Mouse (Mus musculus): ENCODE measurements at regions not wholly inside any gene's neighbourhood (a gene's known extent, or its start where the extent isn't known, plus 50 kb on each side); places are given as distances from the start of the nearest gene placed in this dataset.

DNA sequence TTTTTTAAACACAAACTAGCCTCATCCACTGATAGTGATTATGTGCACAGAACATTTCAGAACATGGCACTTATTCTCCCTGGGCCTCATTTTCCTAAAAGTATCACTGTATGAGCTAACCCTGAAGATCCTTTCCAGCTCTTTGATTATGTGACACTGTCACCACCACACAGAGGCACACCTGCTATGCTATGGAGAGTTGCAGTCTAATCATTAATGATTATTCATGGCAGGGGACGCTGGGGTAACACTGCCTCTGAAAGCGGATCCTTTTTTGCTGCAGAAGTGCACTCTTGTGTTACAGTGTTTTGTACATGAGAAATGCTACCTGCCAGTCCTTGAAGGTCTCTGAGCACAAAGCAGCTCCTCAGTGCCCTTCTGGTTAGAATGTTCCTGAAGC lies 615.3 kb upstream of the Fbxo33 start:
- DNase-seq, result no peak

DNA sequence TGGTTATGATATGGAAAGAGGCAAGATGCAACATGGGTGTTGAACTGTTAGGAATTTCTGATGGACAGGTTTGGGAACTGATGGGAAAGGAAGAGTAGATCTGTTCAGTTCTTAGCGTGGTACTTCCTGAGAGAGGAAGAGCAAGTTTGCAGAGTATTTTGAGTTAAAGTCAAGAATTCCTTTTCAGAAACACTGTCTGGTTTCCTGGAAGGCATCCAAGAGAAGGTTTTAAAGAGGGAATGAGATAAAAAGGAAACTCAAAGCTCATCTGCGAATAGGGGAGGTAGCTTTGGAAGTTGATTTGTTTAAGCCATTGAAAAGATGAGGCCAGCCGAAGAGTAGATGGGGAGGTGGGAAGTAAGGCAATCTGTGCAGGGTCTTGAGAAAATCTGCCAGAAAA lies 603.4 kb upstream of the Fbxo33 start:
- DNase-seq, result no peak

DNA sequence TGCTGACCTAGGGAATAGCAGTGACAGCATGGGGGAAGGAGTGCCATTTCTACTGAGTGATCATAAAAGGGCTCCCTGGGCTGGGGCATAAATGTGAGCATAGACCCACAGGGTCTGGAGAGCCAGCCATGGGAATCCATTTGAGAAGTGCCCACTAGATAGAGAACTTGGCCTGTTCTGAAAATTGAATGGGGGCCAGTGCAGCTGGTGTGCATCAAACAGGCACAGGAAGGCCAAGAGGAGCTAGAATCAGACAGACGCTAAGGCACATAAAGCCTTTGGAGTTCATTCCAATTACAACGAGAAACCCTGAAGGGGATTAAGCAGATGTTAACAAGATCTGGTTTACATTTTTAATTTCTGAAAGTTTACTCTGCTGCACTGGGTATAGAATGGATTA lies 602.9 kb upstream of the Fbxo33 start:
- no peak for DNase-seq

DNA sequence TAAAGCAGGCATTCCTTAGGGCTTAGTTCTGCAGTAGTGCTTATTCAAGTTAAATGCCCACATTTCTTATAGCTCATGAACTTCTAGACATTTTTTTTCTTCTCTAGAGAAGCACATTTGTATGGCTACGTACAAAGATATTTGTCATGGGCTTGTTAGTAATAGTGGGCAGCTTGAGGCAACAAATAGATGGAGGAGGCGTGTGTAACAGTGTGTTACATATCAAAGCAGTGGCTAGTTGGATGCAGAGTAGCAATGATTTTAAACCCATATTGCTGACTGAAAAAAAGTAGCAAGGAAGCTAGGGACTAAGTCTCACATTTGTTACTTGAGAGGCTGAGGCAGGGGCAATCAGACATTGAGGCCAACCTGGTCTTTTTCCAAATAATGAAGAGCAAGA lies 602.2 kb upstream of the Fbxo33 start:
- DNase-seq, result no peak

DNA sequence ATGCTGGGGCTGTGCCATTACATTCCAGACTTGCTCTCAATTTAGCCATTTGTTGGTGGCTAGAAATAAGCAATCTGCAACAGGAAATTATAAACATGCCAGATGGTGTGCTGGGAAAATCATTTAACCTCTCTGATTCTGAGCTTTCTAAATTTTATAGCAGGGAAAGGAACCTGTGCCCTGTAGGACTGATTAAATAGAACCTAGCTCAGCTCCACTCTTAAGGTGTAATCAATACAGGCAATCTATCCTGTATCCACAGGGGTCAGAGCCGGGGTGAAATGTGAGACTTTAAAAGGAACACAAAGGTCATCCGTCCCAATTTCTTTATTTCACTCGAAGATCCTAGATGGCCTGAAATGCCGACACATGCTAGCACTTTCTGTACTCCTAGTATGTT lies 596.4 kb upstream of the Fbxo33 start:
- no peak for DNase-seq

DNA sequence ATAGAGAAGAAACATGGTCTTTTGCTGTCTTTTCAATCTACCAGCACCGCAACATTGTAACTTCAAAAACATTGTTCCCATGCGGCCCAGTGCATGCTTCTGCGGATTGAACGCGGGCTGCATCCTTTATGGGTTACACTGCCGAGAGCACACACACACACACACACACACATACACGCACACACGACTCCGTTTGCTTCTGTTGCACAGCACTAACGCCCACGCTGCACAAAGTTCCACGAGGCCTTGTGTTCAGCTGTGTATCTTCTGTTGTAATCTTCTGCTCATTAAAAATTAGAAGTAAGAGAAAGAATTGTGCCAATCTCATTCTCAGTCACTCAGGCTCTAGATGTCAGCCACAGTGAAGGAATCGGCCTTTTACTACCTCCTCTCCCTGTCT lies 594.8 kb upstream of the Fbxo33 start:
- DNase-seq, result no peak

DNA sequence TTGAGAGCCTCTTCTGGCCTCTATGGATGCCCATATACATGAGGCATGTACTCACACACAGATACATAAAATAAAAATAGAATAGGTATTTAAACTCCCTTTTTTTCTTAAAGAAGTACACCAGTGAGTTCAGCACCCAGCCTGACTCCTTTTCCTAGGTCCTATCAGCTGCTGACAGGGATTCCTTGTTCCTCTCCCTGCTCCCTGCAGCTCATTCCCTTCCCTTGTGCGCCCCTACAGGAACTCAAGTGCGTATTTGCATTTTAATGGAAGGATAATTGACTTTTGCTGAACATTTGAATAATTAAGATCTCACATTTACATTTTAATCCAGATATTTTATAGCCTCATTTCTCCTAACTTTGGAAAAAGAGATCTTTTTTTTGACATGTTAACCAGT lies 589.7 kb upstream of the Fbxo33 start:
- DNase-seq, result no peak

DNA sequence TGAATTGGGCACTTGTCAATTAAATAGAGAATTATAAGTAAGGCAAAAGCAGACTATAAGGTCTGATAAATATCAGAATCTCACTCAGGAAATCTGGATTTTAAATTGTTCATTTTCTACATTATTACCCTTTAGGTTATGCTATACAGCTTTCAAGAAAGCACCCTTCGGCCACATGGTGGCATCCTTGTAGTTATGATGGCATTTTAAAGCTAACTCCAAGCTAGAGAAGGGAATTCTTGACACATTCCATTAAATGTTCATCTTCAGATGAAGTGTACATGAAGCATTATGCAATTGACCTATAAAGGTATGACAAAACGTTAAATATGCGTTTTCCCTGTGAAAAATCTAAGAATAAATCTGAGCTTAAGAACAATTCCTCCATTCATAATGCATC lies 578.5 kb upstream of the Fbxo33 start:
- no peak for DNase-seq

DNA sequence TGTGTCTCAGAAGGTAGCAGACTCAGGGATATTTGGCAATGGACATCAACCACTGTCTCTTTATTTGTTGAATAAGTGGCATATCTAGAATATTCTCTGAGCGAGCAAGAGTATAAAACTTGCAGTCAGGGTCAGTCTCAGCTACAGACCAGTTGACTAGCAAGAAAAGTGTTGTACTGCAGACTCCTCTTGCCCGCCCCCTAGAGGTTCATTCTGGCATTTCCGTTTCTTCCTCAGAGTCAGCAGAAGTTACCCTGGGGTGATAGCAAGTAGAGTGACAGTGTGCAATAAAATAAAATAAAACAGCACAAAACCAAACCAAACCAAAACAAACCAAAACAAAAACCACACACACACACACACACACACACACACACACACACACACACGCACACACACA lies 571.9 kb upstream of the Fbxo33 start:
- DNase-seq, result peak in 1 of 2 experiments; percentile 28

DNA sequence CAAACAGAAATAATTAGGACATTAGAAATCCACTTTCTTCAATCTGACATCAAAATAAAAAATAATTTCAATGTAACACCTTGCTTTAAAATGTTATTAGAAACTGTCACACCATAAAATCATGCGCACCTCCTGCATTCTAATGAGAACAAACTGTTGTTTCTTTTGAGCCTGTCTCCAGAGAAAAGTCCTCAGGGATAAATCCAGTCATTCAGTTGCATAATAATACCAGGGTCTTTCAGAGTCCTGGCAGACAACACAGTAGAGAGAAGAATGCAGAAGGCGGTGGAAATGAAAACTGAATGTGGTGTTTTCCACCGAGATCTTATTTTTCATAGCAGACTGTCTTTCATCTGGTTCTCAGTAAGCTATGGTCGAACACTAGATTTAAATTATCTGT lies 567.3 kb upstream of the Fbxo33 start:
- DNase-seq, result no peak

DNA sequence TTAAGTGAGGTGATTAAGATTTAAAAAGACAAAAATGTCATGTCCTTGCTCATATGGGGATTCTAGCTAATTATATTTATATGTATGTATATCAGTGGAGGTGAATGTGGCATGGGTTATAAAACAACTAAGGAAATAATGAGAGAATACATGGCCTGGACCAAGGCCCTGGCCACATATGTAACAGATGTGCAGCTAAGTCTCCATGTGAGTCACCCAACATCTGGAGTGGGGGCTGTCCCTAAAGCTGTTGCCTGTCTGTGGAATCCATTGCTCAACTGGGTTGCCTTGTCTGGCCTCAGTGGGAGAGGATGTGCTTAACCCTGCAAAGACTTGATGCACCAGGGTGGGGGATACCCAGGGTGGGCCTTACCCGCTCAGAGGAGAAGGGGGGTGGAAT lies 551.5 kb upstream of the Fbxo33 start:
- no peak for DNase-seq

DNA sequence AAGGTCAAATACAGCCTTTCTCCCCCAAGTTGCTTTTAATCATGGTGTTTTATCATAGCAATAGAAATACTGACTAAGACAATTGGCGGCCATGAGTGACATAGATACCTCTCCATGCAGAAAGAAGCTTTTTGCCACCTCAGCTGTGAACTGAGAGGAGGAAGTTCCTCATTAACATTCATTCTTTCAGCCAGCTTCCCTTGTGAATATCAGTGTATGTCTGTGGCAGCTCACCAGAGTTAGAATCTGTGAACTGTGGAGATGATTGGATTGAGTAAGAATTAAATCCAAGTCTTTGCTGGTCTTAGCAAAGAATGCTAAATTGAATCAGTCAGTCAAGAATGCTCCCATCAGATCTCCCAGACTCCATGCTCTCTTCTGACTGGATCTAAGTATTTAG lies 542.7 kb upstream of the Fbxo33 start:
- DNase-seq, result no peak

DNA sequence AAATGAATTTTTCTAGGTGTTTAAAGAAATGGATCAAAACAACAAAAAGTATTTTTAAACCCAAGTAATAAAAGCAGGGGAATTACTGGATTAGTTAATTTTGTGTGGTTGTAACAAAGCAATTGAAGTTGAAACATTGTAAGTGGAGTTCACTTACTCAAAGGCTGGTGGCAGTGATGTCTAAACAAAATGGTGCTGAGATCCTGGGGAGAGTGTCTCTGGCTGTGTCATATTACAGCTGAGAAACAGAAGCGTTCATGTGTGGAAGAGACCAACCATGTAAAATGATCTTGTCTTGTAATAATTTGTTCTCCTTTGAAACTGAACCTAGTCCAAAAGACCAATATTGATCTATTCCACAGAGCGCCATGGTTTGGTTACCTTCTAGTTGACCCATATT lies 525.2 kb upstream of the Fbxo33 start:
- DNase-seq, result no peak

DNA sequence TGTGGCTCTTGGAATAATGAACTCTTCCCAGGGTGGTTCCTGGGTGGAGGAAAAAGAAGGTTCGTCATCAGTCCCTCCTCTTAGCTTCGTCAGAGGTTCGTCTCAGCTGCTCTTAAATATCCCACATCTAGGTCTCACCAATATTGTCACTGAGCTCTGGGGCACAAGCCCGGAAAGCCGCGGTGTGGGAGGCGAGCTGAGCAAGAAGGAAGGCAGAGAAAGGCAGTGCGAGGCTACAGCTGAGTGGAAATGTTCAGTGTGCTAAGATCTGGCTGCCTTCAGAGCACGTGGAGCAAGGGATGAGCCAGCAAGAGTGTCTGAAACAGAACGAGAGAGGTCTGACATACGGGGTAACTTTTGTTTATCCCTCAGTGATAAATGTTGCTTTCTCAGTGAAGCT lies 523.7 kb upstream of the Fbxo33 start:
- DNase-seq, result no peak

DNA sequence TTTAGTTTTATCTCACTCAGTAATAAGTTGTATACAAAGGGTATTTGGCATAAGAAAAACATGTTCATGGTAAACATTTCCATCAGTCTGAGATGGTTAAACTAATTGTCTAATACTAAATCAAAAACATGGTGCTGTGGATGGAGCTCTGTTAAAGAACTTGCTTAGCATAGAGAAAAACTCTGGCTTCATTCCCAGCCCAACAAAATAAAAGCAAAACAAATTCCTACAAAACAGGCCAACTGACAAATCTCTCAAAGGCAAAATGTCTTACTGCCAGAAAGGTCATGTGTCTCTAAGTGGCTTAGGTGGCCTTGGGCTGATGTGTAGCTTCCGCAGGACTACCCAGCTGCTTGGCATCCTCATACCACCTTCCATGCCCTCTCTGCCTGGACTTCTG lies 505.4 kb upstream of the Fbxo33 start:
- DNase-seq, result no peak

DNA sequence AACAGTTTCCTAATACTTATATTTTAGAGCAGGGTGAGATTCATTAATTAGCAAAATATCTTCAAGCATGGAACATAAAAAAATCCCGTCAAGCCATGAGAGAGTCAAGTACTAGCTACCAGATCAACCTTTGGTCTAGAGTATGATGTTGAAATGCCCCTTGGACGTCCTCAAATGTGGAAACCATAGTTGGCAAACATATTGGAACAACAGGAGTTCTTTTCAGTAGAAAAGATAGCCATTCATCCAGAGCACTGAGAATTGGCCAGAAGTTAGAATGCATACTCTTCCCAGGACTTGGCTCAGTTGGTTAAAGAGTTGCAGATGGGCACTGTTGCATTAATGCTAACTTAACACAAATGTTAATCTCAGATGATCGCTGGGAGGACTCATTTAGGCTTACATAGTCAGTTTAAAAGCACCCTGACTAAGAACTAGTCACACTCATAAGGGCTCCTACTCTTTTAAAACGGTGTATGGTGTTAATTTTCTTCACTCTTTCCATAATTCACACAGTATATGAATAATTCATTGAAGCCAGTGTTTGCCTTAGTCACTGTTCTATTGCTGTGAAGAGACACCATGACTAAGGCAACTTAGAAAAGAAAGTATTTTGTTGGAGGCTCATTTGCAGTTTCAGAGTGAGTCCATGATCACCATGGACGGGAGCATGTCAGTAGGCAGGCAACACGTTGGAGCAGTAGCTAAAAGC lies 503.1 kb upstream of the Fbxo33 start:
- DNase-seq, result peak in 1 of 2 experiments; percentile 7

DNA sequence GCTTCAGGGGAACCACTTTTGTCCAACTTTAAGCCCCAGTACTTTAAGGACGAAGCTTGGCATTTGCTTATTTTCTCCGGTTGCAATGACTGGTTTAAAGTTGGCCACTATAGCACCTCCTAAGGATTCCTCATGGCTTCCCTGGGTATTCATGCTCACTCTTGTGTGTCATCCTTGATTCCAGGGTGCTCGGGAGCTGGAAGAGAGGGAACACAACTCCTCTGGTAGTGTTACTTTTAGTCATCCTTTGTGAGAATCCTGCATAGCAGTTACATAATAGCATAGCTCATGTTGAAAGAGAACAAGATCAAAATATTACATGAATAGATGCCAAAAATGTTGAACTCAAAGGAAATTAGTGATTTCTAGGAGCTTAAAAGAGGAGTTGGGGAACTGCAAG lies 493.7 kb upstream of the Fbxo33 start:
- no peak for DNase-seq

DNA sequence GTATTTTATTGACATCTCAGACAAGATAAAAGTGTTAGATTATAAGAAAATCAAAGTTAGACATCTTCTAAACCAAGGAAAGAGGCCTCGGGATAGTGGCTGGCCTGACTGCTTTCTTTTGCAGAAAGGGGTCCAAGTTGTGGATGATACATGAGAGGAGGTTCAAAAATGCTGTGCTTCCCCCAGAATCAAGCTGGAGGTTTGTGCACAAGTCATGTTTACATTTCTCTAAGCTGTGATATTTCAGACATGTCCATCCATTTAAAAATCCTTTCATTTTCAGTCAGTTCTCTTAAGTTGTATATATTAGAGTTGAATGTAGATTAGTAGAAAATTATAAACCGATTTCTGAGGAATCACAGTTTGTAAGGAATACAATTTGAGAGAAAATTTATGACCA lies 463.7 kb upstream of the Fbxo33 start:
- DNase-seq, result no peak

DNA sequence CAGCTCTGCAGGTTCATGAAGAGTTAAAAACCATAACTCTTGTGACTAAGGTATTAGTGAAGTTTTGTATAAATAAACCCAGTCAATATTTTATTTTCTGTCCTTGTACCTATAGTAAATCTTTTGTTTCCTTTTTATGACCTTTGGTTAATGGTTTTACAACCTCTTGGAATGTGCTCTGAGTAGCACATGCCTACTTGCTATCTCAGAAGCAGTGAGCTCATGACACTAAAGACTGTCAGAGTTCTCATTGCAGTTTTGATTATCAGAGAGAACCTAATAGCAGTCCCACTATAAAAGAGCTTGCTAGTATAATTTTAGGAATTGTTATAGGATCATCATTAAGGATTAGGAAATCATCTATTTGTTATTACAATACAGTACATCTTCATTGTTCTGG lies 443.6 kb upstream of the Fbxo33 start:
- no peak for DNase-seq

DNA sequence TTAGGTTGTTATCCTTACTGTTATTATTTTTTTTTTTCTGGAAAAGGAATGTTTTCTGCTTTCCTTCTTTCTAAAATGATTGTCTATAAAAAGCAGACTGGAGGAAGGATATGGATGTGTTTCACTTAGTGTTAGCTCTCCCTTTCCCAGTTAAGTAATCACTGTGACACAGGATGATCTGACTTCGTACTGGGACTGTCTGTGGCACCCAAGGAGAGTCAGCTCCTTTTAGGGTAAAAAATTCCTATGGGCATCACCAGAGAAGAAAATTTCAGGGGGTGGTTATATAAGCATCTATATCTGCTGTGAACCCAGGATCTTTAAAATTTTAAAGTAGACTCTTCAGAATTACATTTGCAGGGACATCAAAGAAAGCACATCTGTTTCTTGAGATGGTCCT lies 411.2 kb upstream of the Fbxo33 start:
- no peak for DNase-seq

DNA sequence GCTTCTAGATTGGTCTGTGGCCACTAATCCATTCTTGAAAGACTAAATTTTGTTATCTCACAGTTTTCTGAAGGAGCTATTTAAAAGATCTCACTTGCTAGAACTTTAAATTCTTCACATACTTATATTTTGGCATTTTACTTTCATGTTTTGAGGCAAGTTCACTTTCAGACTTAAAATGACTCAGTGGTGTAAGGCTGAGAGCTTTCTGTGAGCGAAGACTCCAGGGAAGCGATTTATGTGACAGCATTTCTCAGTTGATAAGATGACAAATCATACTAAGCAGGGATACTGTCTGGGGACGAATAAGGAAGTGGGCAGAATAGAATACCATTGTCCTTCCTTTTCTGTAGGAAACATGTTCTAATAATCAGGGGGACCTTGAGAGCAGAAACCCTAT lies 403.6 kb upstream of the Fbxo33 start:
- DNase-seq, result no peak

DNA sequence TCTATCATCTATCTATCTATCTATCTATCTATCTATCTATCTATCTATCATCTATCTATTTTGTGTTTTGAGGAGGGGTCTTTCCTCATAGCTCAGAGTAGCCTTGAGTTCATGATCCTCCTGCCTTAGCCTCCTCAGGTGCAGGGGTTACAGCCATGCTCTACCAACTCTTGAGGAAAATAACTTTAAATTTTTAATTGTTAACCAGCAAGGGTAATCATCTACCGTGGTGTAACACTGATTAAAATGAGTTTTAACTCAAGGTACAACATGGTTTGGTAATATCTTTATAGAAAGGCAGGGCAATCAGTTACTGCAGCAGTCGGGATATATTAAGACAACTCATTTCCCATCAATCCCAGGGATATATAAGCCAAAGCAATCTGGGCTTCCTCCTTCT lies 401.6 kb upstream of the Fbxo33 start:
- peak in 1 of 2 experiments; percentile 23 for DNase-seq

DNA sequence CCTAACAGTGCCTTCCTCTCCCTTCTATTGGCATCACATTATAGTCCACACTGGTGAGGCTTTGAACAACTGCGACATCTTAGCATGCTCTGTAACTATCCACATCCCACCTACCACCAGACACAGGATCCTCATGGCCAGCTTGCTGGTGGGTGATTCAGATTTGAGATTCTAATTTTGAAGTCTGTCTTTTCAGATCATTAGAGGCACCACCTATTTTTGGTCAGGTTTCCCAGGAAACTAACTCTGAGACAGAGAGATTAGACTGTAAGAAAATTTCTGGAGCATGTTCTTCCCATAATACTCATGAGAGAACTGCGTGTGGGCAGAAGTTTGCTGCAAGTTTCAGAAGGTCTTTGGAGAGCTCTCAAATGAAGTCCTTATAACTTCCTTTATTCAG lies 400.8 kb upstream of the Fbxo33 start:
- no peak for DNase-seq

DNA sequence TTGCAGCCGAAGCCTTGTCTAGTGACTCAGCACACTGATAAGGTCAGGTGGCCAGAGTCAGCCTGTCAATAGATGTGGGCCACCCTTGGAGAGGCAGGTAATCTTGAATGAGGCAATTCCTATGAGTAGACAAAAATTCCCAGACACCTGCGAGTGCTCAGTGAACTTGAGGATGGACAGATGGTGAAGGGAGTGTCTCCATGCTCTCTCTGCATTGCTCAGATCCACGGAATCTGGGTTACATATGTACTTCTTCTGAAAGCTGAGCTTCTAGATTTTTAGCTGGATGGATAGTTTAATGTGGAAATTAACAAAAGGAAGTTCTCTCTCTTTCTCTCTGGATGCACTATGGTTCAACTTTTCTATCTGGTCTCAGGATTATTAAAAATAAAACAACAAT lies 396.6 kb upstream of the Fbxo33 start:
- DNase-seq, result no peak

DNA sequence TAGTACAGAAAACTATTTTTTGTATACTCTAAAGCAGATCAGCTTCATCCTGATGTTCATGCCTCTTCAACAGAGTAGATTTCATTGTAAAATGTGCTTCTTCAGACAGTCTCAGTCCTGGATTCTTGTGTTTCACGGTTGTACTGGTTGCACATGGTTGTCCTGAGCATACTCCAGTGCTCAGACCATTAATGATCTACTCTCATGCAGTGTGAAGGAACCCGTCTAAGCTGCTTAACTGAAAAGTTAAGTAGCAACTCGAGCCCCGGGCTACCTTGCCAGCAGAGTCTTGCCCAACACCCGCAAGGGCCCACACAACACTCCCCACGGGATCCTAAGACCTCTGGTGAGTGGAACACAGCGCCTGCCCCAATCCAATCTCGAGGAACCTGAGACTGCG lies 380.3 kb upstream of the Fbxo33 start:
- DNase-seq, result peak; percentile 28 to 36

DNA sequence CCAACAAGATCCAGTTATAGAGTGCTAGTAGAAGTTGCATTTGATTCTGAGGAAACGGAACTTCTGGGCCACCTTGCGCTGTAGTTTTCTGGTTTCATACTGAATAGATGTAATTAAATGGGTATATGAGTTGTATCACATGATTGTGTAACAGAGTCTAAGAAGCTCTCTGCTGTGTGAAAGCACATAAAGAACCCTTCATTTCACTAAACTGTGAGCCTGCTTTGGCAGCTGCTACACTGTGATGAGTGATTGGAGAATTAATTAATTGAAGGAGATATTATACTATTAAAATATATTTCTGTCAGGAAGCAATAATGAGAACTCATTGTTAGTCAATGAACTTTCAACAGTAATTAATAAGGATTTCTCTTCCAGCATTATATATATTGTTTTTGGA lies 369.8 kb upstream of the Fbxo33 start:
- no peak for DNase-seq

All from kidney, adult 8-10 months (tissue).